Mouse (Mus musculus): ENCODE results near the gene Ccdc142.
A peak's percentile ranks its signal among the peaks of the same experiment; 100 is the strongest.

The Ccdc142 gene

GRCm38 (mm10) chr6:83103130-83103650 is 1.8 kb downstream of the Ccdc142 start:
- TF ChIP-seq GATA4 (IDR thresholded peaks at IDR 0.05; ENCODE audit: insufficient replicate concordance, low read length), result peak; percentile 72; the same call in 1 of the 2 replicates

GRCm38 (mm10) chr6:83104158-83104557 is 2.8 kb downstream of the Ccdc142 start:
- TF ChIP-seq GATA4 (IDR thresholded peaks at IDR 0.05; ENCODE audit: insufficient replicate concordance, low read length), result no peak

- no peak for TF ChIP-seq GATA4 (IDR thresholded peaks at IDR 0.05; ENCODE audit: insufficient replicate concordance, low read length)
Measured at GRCm38 (mm10) chr6:83107566-83108400, 6.4 kb downstream of the Ccdc142 start.

- TF ChIP-seq GATA4 (IDR thresholded peaks at IDR 0.05; ENCODE audit: insufficient replicate concordance, low read length), result peak; percentile 4; the same call in 1 of the 2 replicates
Measured at GRCm38 (mm10) chr6:83108762-83109668, 7.6 kb downstream of the Ccdc142 start, which contains the start of gene Mrpl53. Gene Mrpl53, plus strand, starts transcription at chr6:83109040.

GRCm38 (mm10) chr6:83111510-83112136 is 10.2 kb downstream of the Ccdc142 start:
- no peak for TF ChIP-seq GATA4 (IDR thresholded peaks at IDR 0.05; ENCODE audit: insufficient replicate concordance, low read length)

GRCm38 (mm10) chr6:83115011-83115671 is 13.7 kb downstream of the Ccdc142 start, which contains the start of gene Mogs:
Gene Mogs, plus strand, starts transcription at chr6:83115496.
- TF ChIP-seq GATA4 (IDR thresholded peaks at IDR 0.05; ENCODE audit: insufficient replicate concordance, low read length), result no peak; the same call in 1 of the 2 replicates

GRCm38 (mm10) chr6:83115682-83116372 is 14.4 kb downstream of the Ccdc142 start:
- TF ChIP-seq GATA4 (IDR thresholded peaks at IDR 0.05; ENCODE audit: insufficient replicate concordance, low read length), result no peak

- no peak for TF ChIP-seq GATA4 (IDR thresholded peaks at IDR 0.05; ENCODE audit: insufficient replicate concordance, low read length)
Measured at GRCm38 (mm10) chr6:83116373-83117164, 15.2 kb downstream of the Ccdc142 start.

- no peak for TF ChIP-seq GATA4 (IDR thresholded peaks at IDR 0.05; ENCODE audit: insufficient replicate concordance, low read length)
Measured at GRCm38 (mm10) chr6:83117165-83117438, 15.7 kb downstream of the Ccdc142 start.

- TF ChIP-seq GATA4 (IDR thresholded peaks at IDR 0.05; ENCODE audit: insufficient replicate concordance, low read length), result no peak
Measured at GRCm38 (mm10) chr6:83117616-83118015, 16.2 kb downstream of the Ccdc142 start.

GRCm38 (mm10) chr6:83118369-83118768 is 17.0 kb downstream of the Ccdc142 start:
- no peak for TF ChIP-seq GATA4 (IDR thresholded peaks at IDR 0.05; ENCODE audit: insufficient replicate concordance, low read length)

GRCm38 (mm10) chr6:83118825-83119733 is 17.7 kb downstream of the Ccdc142 start:
- TF ChIP-seq GATA4 (IDR thresholded peaks at IDR 0.05; ENCODE audit: insufficient replicate concordance, low read length), result no peak

All from liver, adult (tissue).